Mouse (Mus musculus): Measurements from ENCODE around the gene Plekhg6. TPM values are rescaled to one million over a fixed set of nuclear protein-coding genes. Genes with fewer than 3 reads are reported as not detected.

Gene Plekhg6
- total RNA-seq, 2 experiments from 2014 or later = 0.35 to 0.56 TPM

GRCm38 (mm10) chr6:125386080-125386479, 5.5 kb upstream of the Plekhg6 start:
- no peak for DNase-seq (ENCODE audit: low spot score in 2 of 2)

- peak in 1 of 2 experiments; percentile 29 for DNase-seq (ENCODE audit: low spot score in 2 of 2)
Measured at GRCm38 (mm10) chr6:125385066-125385974, 4.7 kb upstream of the Plekhg6 start.

- no peak for DNase-seq (ENCODE audit: low spot score in 2 of 2)
Measured at GRCm38 (mm10) chr6:125382024-125382423, 1.4 kb upstream of the Plekhg6 start.

GRCm38 (mm10) chr6:125379781-125380180, 812 bp downstream of the Plekhg6 start:
- no peak for DNase-seq (ENCODE audit: low spot score in 2 of 2)

- no peak for DNase-seq (ENCODE audit: low spot score in 2 of 2)
Measured at GRCm38 (mm10) chr6:125378621-125379020, 2.0 kb downstream of the Plekhg6 start.

GRCm38 (mm10) chr6:125377582-125378451, 2.8 kb downstream of the Plekhg6 start:
- DNase-seq (ENCODE audit: low spot score in 2 of 2) = no peak

- DNase-seq (ENCODE audit: low spot score in 2 of 2) = no peak
Measured at GRCm38 (mm10) chr6:125377042-125377441, 3.6 kb downstream of the Plekhg6 start.

- DNase-seq (ENCODE audit: low spot score in 2 of 2) = no peak
Measured at GRCm38 (mm10) chr6:125367758-125368371, 12.7 kb downstream of the Plekhg6 start.

GRCm38 (mm10) chr6:125366133-125366532, 14.5 kb downstream of the Plekhg6 start:
- DNase-seq (ENCODE audit: low spot score in 2 of 2) = no peak

GRCm38 (mm10) chr6:125365522-125365921, 15.1 kb downstream of the Plekhg6 start:
- DNase-seq (ENCODE audit: low spot score in 2 of 2) = no peak

- no peak for DNase-seq (ENCODE audit: low spot score in 2 of 2)
Measured at GRCm38 (mm10) chr6:125364448-125364847, 16.1 kb downstream of the Plekhg6 start.

GRCm38 (mm10) chr6:125363451-125364242, 16.9 kb downstream of the Plekhg6 start:
- no peak for DNase-seq (ENCODE audit: low spot score in 2 of 2)

- no peak for DNase-seq (ENCODE audit: low spot score in 2 of 2)
Measured at GRCm38 (mm10) chr6:125363021-125363420, 17.6 kb downstream of the Plekhg6 start.

GRCm38 (mm10) chr6:125361467-125362291, 18.9 kb downstream of the Plekhg6 start:
- peak; percentile 35 to 47 for DNase-seq (ENCODE audit: low spot score in 2 of 2)

GRCm38 (mm10) chr6:125360846-125361245, 19.7 kb downstream of the Plekhg6 start:
- no peak for DNase-seq (ENCODE audit: low spot score in 2 of 2)

- DNase-seq (ENCODE audit: low spot score in 2 of 2) = no peak
Measured at GRCm38 (mm10) chr6:125359999-125360398, 20.6 kb downstream of the Plekhg6 start.

GRCm38 (mm10) chr6:125357334-125357733, 23.3 kb downstream of the Plekhg6 start:
- DNase-seq (ENCODE audit: low spot score in 2 of 2) = no peak

GRCm38 (mm10) chr6:125356264-125356663, 24.3 kb downstream of the Plekhg6 start:
- DNase-seq (ENCODE audit: low spot score in 2 of 2) = no peak

GRCm38 (mm10) chr6:125355197-125355741, 25.3 kb downstream of the Plekhg6 start:
- DNase-seq (ENCODE audit: low spot score in 2 of 2) = no peak

Data from left cerebral cortex, adult 18-20 months (tissue).